Mouse (Mus musculus) left cerebral cortex, adult 8-10 months (tissue): Measurements from ENCODE around the gene Dmwd. TPM values are rescaled to one million over a fixed set of nuclear protein-coding genes. Genes with fewer than 3 reads are reported as not detected.

ENCODE experiments used
- DNase-seq, 2 experiments: peaks; one replicate each; pipeline ENCODE4 v3.0.0; 2022; ENCODE audit warnings: low spot score in 2 of 2
- total RNA-seq, 4 experiments: library from RNA; stranded (reverse); gene quantifications; 2 replicates each; pipeline ENCODE4 v1.2.4; 2022

The Dmwd gene
- total RNA-seq, 4 experiments from 2014 or later = 139 to 148 (median 143) TPM

- DNase-seq = no peak
These were observed 19.1 kb downstream of the Dmwd start for GRCm38 (mm10) chr7:19094826-19095750.

- no peak for DNase-seq
These were observed 19.7 kb downstream of the Dmwd start for GRCm38 (mm10) chr7:19095751-19096110.

GRCm38 (mm10) chr7:19096421-19096976 lies 20.5 kb downstream of the Dmwd start:
- DNase-seq = no peak

- no peak for DNase-seq
These were observed 21.2 kb downstream of the Dmwd start for GRCm38 (mm10) chr7:19097217-19097616.

GRCm38 (mm10) chr7:19097863-19098262 lies 21.8 kb downstream of the Dmwd start:
- DNase-seq = no peak

- DNase-seq = no peak
These were observed 22.8 kb downstream of the Dmwd start for GRCm38 (mm10) chr7:19098811-19099210.

- no peak for DNase-seq
These were observed 24.3 kb downstream of the Dmwd start for GRCm38 (mm10) chr7:19100290-19100689.

- no peak for DNase-seq
These were observed 27.7 kb downstream of the Dmwd start for GRCm38 (mm10) chr7:19103741-19104140.

- no peak for DNase-seq
These were observed 28.5 kb downstream of the Dmwd start for GRCm38 (mm10) chr7:19104486-19104885.

GRCm38 (mm10) chr7:19107436-19107835 lies 31.4 kb downstream of the Dmwd start:
- no peak for DNase-seq

- DNase-seq = no peak
These were observed 33.5 kb downstream of the Dmwd start for GRCm38 (mm10) chr7:19109565-19109964.

GRCm38 (mm10) chr7:19118028-19118771 lies 42.2 kb downstream of the Dmwd start, which contains the start of gene Gm4969:
Gm4969 (minus strand) TSS chr7:19118368.
- DNase-seq = peak in 1 of 2 experiments; percentile 64

- no peak for DNase-seq
These were observed 43.1 kb downstream of the Dmwd start for GRCm38 (mm10) chr7:19119083-19119482.

GRCm38 (mm10) chr7:19119631-19120429 lies 43.8 kb downstream of the Dmwd start, which contains the start of gene Fbxo46:
Fbxo46 (plus strand) TSS chr7:19119859.
- DNase-seq = peak; percentile 82 to 94

GRCm38 (mm10) chr7:19121686-19122085 lies 45.7 kb downstream of the Dmwd start:
- no peak for DNase-seq

GRCm38 (mm10) chr7:19124713-19125112 lies 48.7 kb downstream of the Dmwd start:
- no peak for DNase-seq

- DNase-seq = no peak
These were observed 51.7 kb downstream of the Dmwd start for GRCm38 (mm10) chr7:19127744-19128143.

- no peak for DNase-seq
These were observed 53.4 kb downstream of the Dmwd start for GRCm38 (mm10) chr7:19129396-19129795.

GRCm38 (mm10) chr7:19130657-19131056 lies 54.6 kb downstream of the Dmwd start:
- DNase-seq = no peak

- DNase-seq = peak; percentile 85 to 98
These were observed 55.4 kb downstream of the Dmwd start for GRCm38 (mm10) chr7:19131324-19131848.
